Mouse (Mus musculus): ENCODE data around the gene Raly.

Gene Raly
- long read RNA-seq, experiment 1, partial matches to known transcripts = 1 of 1 reads
- long read RNA-seq, experiment 1, other reads (novel, unspliced or antisense) = 0 of 1 reads
- long read RNA-seq, experiment 2, partial matches to known transcripts = 2 of 3 reads
- long read RNA-seq, experiment 2, other reads (novel, unspliced or antisense) = 1 of 3 reads

GRCm38 (mm10) chr2:154790656-154791483, at the start of gene Raly, which contains the start of gene a:
Gene Raly (plus strand): TSS chr2:154791096.
Gene a (plus strand): TSS chr2:154791402.
- intact Hi-C loops (cut with DNase I) = no loop called here

DNA sequence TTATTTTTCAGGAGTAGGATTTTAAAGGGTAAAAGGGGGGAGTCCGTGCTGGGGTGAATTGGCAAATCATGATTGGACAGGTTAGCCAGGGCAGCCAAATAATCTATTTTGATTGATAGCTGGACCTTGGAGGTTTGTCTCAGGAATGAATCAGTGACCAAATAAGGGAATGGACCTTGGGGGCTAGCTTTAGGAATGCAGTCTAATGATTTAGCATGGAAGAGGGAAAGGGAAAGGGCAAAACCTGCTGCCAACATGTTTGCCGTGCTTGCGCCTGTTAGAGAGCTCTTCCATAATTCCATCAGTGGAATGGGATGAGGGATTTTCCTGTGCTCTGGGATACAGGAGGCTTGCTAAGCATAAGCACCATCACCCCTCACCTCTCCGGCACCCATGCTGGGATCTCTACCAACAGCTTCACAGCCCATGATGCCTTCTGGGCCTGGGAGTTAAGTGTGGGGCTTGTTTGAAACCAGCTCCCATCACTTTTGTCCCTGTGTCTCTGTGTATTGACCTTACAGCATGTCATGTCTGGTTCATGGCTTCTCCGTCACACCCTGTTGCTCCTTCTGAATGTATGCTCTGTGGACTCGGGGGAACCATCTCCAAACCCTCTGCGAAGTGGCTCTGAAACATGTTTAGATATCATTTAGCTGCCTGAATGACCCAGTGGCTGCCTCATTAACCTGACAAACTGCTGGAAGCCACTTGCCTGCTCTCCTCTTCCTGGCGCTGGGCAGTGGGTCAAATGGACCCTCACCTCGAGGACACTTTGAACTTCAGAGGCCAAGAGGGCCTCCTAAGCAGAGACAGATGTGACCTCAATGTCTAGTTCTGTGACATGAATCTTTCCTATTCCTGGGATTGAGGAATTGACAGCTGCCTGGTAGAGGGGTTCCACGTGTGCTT, 47.7 kb upstream of the Raly start:
- intact Hi-C loops (cut with DNase I) = no loop called here

- intact Hi-C loops (cut with DNase I) = no loop called here
These were observed 47.0 kb upstream of the Raly start for GRCm38 (mm10) chr2:154743915-154744314.

DNA sequence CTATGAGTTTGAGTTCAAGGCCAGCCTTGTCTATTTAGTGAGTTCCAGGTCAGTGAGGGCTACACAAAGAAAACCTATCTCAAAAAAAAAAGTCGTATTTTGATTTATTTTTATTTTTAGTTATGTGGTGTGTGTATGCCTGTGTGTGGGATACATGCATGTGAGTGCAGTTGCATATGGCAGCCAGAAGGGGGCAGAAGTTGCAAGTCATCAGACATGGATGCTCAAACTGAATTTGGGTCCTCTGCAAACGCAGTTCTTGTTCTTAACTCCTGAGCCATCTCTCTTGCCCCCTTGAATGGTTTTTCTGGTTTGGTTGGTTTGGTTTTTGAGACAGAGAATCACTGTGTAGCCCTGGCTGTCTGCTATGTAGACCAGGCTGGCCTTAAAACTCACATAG, 42.5 kb upstream of the Raly start:
- intact Hi-C loops (cut with DNase I) = no loop called here

DNA sequence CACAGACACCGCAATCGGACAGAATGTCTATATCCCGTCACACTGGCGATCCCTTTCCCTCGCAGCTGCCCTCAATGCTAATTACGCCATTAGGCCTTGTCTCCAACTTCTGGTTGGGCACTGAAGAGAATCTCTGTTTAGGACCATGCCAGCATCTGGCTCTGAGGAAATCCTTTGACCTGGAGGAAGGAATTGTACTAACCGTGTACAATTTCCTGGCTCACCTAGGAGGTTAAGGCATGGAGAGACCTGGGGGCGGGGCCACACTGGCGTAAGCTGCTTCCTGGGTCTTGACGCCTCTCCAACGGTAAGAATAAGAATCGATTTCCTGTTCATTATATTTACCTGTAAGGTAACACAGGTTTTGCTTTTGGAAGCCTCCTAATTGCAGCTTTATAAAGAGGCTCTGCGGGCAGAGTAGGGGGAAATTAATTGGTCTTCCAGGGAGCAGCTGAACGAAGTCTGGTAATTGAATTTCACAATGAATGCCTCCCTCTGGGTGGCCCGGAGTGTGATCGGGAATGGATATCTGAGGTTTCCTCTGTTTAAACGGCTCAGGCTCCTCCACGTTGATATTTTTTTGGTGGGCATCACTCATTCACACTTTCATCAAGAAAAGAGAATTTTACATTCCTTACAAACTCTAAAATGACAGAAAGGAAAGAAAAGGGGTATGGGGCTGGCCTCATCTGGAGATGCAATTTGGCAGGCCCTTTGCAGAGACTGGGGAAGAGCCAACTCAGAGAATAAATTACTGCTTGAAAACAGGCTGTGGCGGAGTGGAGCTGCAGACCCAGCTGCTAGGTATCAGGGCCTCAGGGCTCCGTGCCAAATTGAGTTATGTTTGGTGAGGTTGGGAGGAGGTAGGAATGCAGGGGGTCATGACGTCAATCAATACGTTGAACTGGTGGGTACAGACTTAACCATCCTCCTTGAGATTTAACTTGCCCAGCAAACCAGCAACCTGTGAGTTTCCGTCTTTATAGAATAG, 41.6 kb upstream of the Raly start:
- intact Hi-C loops (cut with DNase I) = no loop called here

- intact Hi-C loops (cut with DNase I) = no loop called here
These were observed 39.0 kb upstream of the Raly start for GRCm38 (mm10) chr2:154751924-154752323.

GRCm38 (mm10) chr2:154754068-154754560, 36.8 kb upstream of the Raly start:
- intact Hi-C loops (cut with DNase I) = loop anchor here (2.0 kb wide), 1 partner anchor 41 kb away; no protein-coding TSS in a partner anchor

DNA sequence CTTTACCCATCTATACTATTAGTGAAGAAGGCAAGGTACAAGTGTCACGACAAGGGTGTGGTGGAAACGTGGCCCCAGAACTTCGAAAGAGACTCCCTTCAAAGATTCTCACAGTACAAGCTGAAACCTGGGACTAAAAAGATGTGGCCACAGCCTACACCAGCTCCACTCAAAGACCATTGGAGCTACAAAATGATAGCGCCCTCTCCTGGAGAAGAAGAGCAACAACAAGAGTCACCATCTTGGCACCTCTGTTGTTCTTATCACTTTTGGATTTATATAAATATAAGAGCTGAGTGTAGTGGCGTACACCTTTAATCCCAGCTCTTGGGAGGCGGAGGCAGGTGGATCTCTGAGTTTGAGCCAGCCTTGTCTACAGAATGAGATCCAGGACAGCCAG, 35.1 kb upstream of the Raly start:
- intact Hi-C loops (cut with DNase I) = loop anchor here (2.0 kb wide), 1 partner anchor 43 kb away; no protein-coding TSS in a partner anchor

DNA sequence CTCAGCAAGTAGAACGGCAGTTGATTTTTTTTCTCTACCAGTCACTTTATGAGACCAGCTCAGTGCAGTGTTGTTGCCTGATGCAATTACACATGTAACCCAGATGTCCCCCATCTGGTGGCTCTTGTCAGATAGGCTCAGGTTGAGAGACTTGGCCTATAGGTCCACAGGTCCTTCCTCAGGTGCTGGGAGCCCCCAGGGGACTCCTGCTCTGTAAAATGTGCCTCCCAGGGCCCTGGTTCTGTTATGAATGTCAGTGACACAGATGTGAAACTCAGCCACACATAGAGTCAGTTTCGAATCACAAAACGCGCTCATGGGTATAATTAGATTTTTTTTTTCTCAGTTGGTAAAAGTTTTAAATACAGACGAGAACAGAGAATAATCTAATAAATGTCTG, 33.2 kb upstream of the Raly start:
- intact Hi-C loops (cut with DNase I) = no loop called here

DNA sequence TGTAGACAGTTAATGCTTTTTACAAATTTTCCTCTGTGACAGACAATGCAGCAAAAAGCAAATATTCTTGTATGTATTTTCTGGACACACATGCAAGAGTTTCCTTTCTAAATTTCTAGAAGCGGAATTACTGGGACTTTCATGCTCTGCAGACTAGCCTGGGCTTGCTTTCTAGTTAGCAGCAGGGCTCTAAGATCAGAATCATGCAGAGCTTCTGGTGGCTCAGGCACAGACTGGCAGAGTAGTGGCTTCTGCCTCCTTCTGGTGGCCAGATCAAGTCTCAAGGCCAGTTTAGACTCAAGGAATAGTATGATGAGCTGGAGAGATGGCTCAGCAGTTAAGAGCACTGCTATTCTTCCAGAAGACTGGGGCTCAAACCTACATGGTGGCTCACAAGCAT, 32.4 kb upstream of the Raly start:
- intact Hi-C loops (cut with DNase I) = no loop called here

GRCm38 (mm10) chr2:154763226-154763625, 27.7 kb upstream of the Raly start:
- intact Hi-C loops (cut with DNase I) = no loop called here

DNA sequence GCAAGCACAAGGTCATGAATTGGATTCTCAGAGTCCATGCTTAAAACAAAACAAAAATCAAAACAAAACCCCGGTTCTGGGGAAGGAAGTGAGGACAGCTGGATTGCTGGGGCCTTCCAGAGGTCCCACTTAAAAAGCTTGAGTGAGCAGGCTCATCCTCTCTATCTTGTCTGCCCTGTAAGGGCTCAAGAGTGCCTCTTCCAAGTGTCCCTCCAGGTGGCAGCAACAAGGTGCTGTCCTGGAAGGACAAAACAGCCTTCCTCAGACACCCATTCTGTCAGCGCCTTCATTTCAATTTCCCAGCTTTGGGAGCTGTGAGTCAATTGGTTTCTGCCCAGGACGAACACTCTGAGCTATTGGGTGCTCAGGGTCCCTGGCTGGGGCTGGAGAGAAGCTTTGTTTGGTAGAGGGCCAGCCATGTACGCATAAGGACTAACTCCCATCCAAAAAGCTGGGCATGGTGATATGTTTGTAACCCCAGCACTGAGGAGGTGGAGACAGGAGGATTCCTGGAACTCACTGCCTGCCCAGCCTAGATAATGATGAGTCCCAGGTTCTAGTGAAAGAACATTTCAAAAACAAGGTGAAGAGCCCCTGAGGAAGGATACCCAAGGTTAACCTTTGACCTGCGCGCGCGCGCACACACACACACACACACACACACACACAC, 25.9 kb upstream of the Raly start:
- intact Hi-C loops (cut with DNase I) = no loop called here

GRCm38 (mm10) chr2:154765554-154766008, 25.3 kb upstream of the Raly start:
- intact Hi-C loops (cut with DNase I) = no loop called here

GRCm38 (mm10) chr2:154767051-154767450, 23.8 kb upstream of the Raly start:
- intact Hi-C loops (cut with DNase I) = no loop called here

DNA sequence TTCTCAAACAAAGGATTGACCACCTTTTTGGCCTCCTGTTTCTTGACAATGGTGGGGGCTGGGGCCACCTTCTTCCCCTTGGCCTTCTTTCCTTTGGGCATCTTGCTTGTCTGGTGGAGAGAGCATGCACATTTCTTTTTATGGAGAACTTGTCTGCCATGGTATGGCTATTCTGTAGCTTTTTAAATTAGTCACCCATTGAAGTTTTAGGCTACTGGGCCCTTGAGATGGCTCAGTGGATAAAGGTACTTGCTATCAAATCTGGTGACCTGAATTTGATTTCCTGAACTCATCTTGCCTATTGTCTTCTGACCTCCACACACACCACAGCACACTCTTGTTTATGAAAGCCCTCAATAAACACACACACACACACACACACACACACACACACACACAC, 21.0 kb upstream of the Raly start, which contains the start of gene Gm14214:
Gene Gm14214, minus strand, starts transcription at position 101 of the 400 bp plus-strand sequence.
- intact Hi-C loops (cut with DNase I) = no loop called here

- intact Hi-C loops (cut with DNase I) = no loop called here
These were observed 19.3 kb upstream of the Raly start for GRCm38 (mm10) chr2:154771604-154772003.

DNA sequence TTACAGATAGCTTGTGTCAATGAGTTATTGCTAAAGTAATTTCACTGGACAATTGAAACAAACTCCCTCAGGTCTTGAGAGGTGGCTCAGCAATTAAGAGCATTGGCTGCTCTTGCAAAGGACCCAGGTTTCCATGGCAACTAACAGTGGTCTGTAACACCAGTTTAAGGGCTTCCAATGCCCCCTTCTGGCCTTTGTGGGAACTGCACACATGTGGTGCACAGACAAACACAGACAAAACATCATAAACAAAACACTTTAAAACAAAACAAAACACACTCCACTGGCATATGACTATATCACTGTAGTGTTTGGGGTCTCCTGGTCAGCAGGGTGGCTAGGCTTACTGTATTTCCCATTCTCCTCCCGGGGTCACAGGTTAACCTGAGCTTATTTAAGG, 16.9 kb upstream of the Raly start:
- intact Hi-C loops (cut with DNase I) = no loop called here

GRCm38 (mm10) chr2:154776496-154776895, 14.4 kb upstream of the Raly start:
- intact Hi-C loops (cut with DNase I) = no loop called here

DNA sequence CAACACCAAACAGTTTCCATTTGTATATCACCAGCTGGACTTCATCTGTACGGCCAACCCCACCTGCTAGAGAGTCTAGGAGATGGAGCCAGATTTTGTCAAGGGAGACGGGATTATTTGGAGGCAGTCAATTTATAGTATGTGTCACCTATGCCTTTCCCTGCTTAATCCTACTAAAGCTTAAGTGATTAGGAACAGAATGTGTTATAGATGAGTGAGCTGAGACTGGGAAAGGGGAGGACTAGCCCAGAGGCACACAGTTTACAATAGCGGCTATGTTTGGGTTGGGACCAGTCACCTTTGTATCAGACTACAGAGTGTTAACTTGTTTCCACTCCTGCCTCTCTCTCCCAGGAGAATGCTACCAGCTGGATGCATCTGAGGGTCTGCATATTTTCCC, 11.2 kb upstream of the Raly start:
- intact Hi-C loops (cut with DNase I) = no loop called here

GRCm38 (mm10) chr2:154782361-154782760, 8.5 kb upstream of the Raly start:
- intact Hi-C loops (cut with DNase I) = no loop called here
